Comparison of ENCODE assay signal across 37 mouse cellular contexts in the genomic region with DNA sequence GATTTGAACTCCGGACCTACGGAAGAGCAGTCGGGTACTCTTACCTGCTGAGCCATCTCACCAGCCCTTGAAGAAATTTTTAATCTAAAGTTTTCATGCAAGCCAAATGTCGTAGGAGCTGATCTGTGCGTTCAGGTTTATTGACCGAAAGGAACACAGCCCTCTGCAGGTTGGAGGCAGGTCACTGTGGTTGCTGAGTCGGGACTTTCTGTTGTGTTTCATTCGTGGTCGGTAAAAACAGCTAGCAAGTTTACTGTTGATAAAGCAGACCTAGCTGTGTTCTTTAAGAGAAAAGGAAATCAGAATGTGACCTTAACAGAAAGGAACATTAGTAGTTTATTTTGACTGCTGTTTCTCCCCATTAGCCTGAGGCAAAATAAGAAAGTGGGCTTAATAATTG. TPM values are rescaled to one million over a fixed set of nuclear protein-coding genes. Genes with fewer than 3 reads are reported as not detected.
"Had no signal": no experiment of that assay in that cellular context is flagged by ENCODE, and none has a peak within 500 bp of the region (broad histone marks: within the 10 kb centered on the region; RNA-seq: fewer than 3 reads in every experiment).

No protein-coding gene starts in this region.

- H3K9me3 ChIP-seq: heart, embryonic 10.5 days; heart, embryonic 12.5 days; hindbrain, embryonic 13.5 days; hindbrain, embryonic 15.5 days; intestine, embryonic 15.5 days; limb, embryonic 10.5 days; limb, embryonic 12.5 days; liver, embryonic 13.5 days; liver, embryonic 15.5 days had no signal

- H3K4me3 ChIP-seq: heart, embryonic 10.5 days; heart, embryonic 12.5 days; hindbrain, embryonic 13.5 days; hindbrain, embryonic 15.5 days; intestine, embryonic 15.5 days; layer of hippocampus, adult 2 months; left cerebral cortex, adult 2 months; limb, embryonic 10.5 days; limb, embryonic 12.5 days; liver, embryonic 13.5 days; liver, embryonic 15.5 days had no signal

- H3K27ac ChIP-seq: heart, embryonic 10.5 days; hindbrain, embryonic 13.5 days; hindbrain, embryonic 15.5 days; hindbrain, postnatal 0 days; intestine, embryonic 15.5 days; layer of hippocampus, adult 2 months; left cerebral cortex, adult 2 months; limb, embryonic 10.5 days; limb, embryonic 12.5 days; liver, embryonic 13.5 days; liver, embryonic 15.5 days had no signal

- H3K27me3 ChIP-seq: heart, embryonic 12.5 days; hindbrain, embryonic 13.5 days; hindbrain, embryonic 15.5 days; intestine, embryonic 15.5 days; limb, embryonic 12.5 days; liver, embryonic 13.5 days; liver, embryonic 15.5 days had no signal

- H3K4me1 ChIP-seq: heart, embryonic 10.5 days; heart, embryonic 12.5 days; hindbrain, embryonic 13.5 days; hindbrain, embryonic 15.5 days; intestine, embryonic 15.5 days; limb, embryonic 10.5 days; limb, embryonic 12.5 days; liver, embryonic 13.5 days; liver, embryonic 15.5 days had no signal

- H3K4me2 ChIP-seq: heart, embryonic 12.5 days; hindbrain, embryonic 13.5 days; hindbrain, embryonic 15.5 days; intestine, embryonic 15.5 days; limb, embryonic 12.5 days; liver, embryonic 11.5 days; liver, embryonic 13.5 days; liver, embryonic 15.5 days had no signal

- H3K9ac ChIP-seq: heart, embryonic 12.5 days; hindbrain, embryonic 13.5 days; hindbrain, embryonic 15.5 days; intestine, embryonic 15.5 days; limb, embryonic 12.5 days; liver, embryonic 13.5 days; liver, embryonic 15.5 days had no signal

- DNase-seq: gastrocnemius, postnatal 14 days; gastrocnemius, postnatal 36 days; heart, adult 18-20 months; heart, postnatal 14 days; heart, postnatal 36 days; kidney, adult 18-20 months; kidney, adult 8-10 months; kidney, postnatal 10 days; kidney, postnatal 25 days; kidney, postnatal 4 days; liver; liver, embryonic 13.5 days had no signal

- ATAC-seq: hindbrain, postnatal 0 days; inflammation-experienced regulatory T-cells, adult 6 months; intestine, embryonic 15.5 days; intestine, postnatal 0 days had no signal

RNA-seq across cellular contexts. Expression of a gene that starts 9.9 kb away (rescaled TPM):
- total RNA-seq: gastrocnemius, adult 18-20 months; gastrocnemius, adult 8-10 months; gastrocnemius, postnatal 14 days; gastrocnemius, postnatal 36 days; heart, adult 18-20 months; heart, adult 8-10 months; heart, postnatal 14 days; heart, postnatal 36 days; hematopoietic stem cell, adult 5-6 weeks; hindbrain, postnatal 0 days; left cerebral cortex, postnatal 14 days had no signal
- polyA plus RNA-seq: heart, embryonic 10.5 days; heart, embryonic 14.5 days; heart, embryonic 16.5 days; hindbrain, embryonic 11.5 days; hindbrain, embryonic 13.5 days; inflammation-experienced regulatory T-cells, adult 6 months; intestine, embryonic 15.5 days; intestine, postnatal 0 days; kidney, embryonic 14.5 days; kidney, embryonic 16.5 days; limb, embryonic 12.5 days; limb, embryonic 14.5 days; liver, embryonic 11.5 days; liver, embryonic 15.5 days had no signal
